Mouse (Mus musculus): ENCODE data around the gene Gm9945.

Gene Gm9945

GRCm38 (mm10) chr11:53495417-53495816 lies 15.5 kb downstream of the Gm9945 start:
- no peak for DNase-seq

DNA sequence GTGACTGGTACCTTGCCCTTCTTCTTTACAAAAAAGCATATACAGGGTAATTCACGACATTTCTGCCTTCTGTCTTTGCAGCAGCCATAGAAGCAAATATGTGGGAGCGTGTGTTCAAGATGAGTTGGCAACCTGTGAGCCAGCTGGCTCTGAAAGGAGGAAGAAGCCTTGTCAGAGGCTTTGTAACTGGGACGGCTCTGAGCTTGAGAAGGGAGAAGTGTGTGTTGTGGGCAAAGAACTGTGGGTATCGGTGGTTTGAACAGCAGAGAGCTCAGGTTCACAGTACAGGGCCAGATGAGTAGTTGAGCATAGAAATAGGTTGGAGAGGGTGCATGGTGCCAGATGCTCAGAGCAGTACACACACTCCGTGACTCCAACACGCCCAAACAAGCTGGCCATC lies 17.0 kb downstream of the Gm9945 start:
- no peak for DNase-seq

GRCm38 (mm10) chr11:53500569-53500968 lies 20.6 kb downstream of the Gm9945 start:
- DNase-seq: no peak

DNA sequence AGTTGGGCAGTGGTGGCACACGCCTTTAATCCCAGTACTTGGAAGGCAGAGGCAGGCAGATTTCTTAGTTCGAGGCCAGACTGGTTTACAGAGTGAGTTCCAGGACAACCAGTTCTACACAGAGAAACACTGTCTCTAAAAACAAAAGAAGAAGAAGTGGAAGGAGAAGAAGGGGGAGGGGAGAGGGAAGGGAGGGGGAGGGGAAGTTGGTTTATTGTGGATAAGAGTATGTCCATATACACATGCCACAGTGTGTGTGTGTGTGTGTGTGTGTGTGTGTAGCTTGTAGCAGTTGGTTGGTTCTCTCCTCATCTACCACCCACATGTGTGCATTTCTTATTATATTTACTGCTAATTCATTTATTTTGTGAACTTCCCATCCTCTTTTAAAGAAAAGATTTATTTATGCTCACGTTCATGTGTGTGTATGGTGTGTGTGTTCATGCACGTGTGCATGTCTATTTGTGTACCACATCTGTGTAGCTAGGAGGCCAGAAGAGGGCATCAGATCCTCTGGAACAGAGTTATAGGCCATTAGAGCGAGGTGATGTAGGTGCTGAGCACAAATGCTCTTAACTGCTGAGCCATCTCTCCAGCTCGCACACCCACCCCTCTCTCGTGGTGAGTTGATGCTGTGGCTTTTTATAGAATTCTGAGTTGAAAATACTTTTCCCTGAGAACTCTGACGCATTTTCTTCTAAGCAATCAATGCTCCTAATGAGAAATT lies 22.2 kb downstream of the Gm9945 start:
- DNase-seq: no peak

DNA sequence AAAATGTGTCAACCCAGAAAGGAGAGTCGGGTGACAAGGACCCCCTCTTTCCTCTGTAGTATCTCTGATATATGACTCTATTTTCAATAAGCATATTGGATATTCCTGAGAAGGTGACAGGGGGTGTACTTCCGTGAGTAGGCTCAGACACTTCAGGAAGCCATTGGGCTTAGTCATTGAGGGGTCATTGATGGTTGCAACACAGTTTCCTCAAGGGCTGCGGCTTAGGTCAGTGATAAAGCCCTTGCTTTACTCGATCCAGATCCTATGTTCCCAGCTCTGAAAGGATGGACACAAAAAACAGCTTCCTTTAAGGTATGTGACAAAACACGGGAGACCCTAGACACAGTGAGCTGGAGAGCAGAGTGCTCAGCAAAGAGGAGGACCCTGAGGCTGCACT lies 23.8 kb downstream of the Gm9945 start:
- no peak for DNase-seq

- no peak for DNase-seq
These were observed 24.4 kb downstream of the Gm9945 start for GRCm38 (mm10) chr11:53504376-53504775.

DNA sequence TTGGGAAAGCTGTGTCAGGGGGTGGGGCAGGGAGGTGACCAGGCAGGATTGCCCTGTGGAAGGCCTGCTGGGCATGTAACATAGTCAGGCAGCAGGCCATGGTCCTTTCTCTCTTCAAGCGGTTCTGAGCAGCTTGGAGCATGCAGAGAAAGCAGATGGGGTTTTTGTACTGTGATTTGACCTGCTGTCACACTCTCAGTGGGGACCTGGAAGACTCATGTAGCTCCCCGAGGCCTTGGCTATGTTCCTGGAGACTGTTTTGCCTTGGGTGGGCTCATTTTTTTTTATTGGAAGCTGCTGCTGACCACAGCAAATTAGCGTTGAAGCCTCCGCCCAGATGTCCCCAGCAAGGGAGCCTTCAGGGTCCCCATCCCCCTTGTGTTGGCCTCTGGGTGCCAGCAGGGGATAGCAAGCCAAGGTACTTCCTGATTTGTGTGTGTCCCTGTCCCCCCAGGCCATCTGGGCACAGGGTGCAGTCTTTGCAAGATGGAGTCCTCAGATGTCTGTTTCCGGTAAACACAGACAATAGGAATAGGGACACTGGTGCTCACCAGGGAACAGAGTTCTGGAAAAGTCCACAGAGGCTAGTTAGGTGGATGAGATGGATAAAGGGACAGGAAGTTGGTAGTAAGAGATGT lies 25.2 kb downstream of the Gm9945 start:
- DNase-seq: peak; percentile 95

GRCm38 (mm10) chr11:53507098-53507805 lies 27.3 kb downstream of the Gm9945 start:
- DNase-seq: no peak

DNA sequence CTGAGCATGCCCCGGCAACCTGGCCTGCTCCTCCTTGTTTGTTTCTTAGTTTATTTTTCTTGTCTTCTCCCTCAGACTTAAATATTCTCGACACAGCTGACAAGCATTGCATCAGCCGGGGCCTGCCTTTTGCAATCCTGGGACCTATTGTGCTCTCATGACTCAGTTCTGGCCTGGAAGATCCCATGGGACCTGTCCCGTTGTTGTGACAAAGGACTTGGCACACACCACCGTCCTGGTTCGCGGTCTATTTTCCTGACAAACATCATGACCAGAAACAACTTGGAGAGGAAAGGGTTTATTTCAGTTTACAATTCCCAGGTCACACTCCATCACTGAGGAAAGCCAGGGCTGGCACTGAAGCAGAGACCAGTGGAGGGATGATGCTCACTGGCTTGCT lies 28.2 kb downstream of the Gm9945 start:
- no peak for DNase-seq

DNA sequence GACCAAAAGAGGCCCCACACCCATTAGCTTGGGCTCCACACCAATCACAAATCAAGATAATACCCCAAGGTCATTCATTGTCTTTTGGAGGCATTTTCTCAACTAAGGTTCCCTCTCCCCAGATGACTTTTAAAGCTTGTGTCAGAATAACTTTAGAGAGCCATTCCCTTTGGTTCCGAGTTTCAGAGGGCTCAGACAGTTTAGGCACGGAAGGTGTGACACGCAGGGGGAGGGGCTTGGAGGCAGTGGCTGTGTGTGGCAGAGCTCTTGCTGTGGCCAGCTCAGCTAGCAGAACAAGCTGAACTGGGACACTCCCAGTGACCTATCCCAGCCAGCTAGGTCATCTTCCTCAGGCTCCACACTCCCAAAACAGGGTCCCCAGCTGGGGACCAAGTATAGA lies 28.6 kb downstream of the Gm9945 start:
- DNase-seq: no peak

GRCm38 (mm10) chr11:53510351-53510750 lies 30.4 kb downstream of the Gm9945 start:
- DNase-seq: no peak

DNA sequence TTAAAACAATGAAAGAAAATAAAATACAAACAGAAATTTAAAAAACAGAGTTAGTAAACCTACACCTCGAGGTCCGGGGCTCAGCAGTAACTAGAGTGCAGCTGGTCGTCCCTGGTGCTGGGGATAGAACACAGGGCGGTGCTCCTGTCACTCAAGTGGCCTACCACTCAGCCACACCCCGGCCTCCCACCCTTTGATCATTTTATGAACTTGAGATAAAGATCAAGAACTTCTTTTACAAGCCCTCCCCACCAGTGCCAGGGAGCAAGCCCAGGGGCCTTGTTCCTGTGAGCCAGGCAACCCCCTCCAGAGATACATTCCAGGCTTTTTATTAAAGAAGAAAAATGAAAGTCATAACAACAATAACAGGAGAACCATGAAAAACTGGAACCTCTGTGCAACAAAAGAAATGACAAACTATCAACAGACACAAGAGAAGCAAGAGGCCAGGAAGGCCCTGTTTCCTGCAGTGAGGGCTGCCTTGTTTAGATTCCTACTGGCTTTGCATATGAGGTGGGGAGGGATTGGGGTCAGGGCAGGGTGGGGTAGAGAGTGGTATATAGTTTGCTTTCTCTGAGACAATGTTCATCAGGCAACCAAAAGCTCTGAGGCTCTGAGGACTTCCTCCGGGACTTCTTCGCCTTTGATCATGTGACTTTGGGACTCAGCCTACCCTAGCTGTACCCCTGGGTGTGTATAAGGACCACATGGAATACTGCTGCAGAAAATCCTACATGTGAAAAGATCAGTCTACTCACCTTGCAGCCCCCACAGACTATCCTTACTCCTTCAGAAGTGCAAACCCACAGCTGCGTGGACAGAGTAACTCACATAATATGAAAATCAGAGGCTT lies 37.0 kb downstream of the Gm9945 start:
- no peak for DNase-seq

DNA sequence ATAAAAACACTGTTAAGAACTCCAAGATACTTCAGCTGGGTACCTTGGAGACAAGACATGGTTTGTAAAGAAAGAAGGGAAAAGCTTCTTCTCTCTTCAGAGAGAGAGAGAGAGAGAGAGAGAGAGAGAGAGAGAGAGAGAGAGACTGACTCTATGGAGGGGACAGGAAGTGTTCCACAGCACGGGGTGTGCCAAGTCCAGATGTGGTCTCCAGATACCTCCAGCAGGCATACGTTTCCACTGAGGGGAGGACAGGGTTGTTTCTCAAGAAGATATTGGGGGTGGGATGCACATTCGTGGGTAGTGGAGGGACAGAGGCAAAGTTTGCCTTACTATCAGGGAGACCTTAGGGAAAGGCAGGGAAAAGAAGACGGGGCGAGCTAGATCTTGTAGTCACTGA lies 38.8 kb downstream of the Gm9945 start:
- peak; percentile 19 for DNase-seq

GRCm38 (mm10) chr11:53519207-53520121 lies 39.5 kb downstream of the Gm9945 start, which contains the start of gene Sept8:
Gene Sept8, plus strand, starts transcription at chr11:53519257.
- DNase-seq: peak; percentile 68

DNA sequence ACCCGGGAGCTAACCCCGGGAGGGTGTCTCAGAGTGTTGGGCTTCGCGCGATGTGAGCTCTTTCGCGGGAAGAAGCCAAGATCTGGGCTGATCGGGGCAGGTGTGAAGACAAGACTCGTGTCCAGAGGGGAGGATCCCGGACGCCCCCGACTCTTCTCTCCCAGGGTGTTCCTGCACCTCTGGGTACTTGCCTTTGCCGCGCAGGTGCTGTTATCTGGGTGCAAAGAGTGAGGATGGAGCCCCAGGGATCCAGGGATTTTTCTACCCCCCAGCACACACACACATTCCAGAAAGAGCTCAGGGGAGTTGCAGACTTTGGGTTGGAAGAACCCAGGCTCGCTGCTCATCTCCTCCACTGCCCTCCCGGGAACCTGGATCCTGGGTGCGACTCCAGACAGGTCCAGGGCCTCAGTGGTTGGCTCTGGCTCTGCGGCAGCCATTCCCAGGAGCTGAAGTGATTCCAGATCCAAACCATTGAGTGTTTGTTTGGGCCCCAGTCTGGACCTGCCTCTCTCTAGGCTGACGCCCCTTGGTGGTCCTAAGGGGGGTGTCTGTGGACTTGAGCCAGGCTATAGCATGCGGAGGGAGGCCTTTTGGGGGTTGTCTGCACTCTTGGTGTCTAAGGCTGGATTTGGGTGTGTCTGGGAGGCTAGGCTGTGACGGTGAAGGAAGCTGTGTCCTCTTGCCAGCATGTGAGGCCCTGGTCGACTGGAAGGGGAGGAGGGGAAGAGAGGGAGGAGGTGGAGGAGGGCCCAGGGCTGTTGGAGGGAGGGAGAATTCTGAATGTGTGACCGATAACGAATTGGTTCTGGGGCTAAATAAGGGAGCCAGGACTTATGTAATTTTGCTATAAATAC lies 40.4 kb downstream of the Gm9945 start:
- peak; percentile 77 for DNase-seq

GRCm38 (mm10) chr11:53521120-53521820 lies 41.3 kb downstream of the Gm9945 start:
- no peak for DNase-seq

DNA sequence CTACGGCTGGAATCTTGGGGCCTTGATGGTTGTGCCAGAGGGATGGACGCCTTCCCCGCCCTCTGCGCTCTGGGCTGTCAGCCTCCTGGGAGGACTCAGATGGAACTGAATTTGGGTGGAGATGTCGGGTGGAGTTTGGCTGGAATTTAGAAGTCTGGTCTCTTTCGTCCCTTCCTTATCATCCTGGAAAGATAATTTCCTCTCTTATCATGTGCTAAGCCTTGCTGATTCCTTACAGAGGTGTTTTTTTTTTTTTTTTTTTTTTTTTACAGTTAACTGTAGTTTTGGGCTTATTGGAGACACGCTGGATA lies 41.8 kb downstream of the Gm9945 start:
- DNase-seq: no peak

DNA sequence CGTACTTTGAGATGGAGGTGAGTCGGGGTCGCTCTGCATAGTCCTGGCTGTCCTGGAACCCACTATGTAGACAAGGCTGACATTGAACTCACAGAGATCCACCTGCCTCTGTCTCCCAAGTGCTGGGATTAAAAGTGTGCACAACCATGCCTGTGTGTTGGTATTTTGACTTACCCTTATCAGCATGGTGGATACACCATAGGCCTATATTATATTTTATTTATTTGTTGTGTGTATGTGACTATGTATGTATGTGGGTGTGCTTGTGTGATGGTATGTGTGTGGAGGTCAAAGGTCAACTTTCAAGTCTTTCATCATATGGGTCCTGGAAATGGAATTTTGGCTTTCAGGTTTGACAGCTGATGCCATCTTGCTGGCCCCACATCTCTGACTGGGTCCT lies 42.4 kb downstream of the Gm9945 start:
- DNase-seq: no peak

- peak; percentile 82 for DNase-seq
These were observed 43.0 kb downstream of the Gm9945 start for GRCm38 (mm10) chr11:53522930-53523329.

Data from cerebellum, adult 8-10 months (tissue).